Mouse (Mus musculus) embryonic facial prominence, embryonic 14.5 days (tissue): ENCODE measurements at regions not wholly inside any gene's neighbourhood (a gene's known extent, or its start where the extent isn't known, plus 50 kb on each side); places are given as distances from the start of the nearest gene placed in this dataset. TPM values are rescaled to one million over a fixed set of nuclear protein-coding genes. Genes with fewer than 3 reads are reported as not detected.

ENCODE experiments used
- ATAC-seq: fragments of 200-750 bp; cut with Nextera tagmentation; 2 replicates; pipeline ENCODE4 v1.8.0; 2017; ENCODE audit warnings: low read depth, moderate number of reproducible peaks, moderate TSS enrichment
- DNase-seq: peaks from one replicate; pipeline ENCODE4 v3.0.0-alpha.2; 2015; ENCODE audit warnings: low spot score
- H3K27ac ChIP-seq: fragments of 300-500 bp; sonication (generic); replicated peaks from 2 replicates; pipeline ENCODE4 v1.5.1; 2014; ENCODE audit warnings: low read depth, mild to moderate bottlenecking, low read length, moderate library complexity
- H3K27me3 ChIP-seq: fragments of 300-500 bp; sonication (generic); replicated peaks from 2 replicates; pipeline ENCODE4 v1.6.1; 2014; ENCODE audit warnings: low read length; ENCODE audit not compliant: control insufficient read depth, insufficient read depth
- H3K36me3 ChIP-seq: fragments of 300-500 bp; sonication (generic); 2 replicates; pipeline ENCODE4 v1.6.1; 2014; ENCODE audit warnings: low read length, mixed read lengths; ENCODE audit not compliant: control insufficient read depth, insufficient read depth
- H3K4me1 ChIP-seq: fragments of 300-500 bp; sonication (generic); 2 replicates; pipeline ENCODE4 v1.6.1; 2014; ENCODE audit warnings: antibody characterized with exemption, low read length; ENCODE audit not compliant: control insufficient read depth, insufficient read depth
- H3K4me2 ChIP-seq: fragments of 300-500 bp; sonication (generic); 2 replicates; pipeline ENCODE4 v1.6.1; 2014; ENCODE audit warnings: low read depth, mild to moderate bottlenecking, low read length, moderate library complexity, mixed read lengths
- H3K4me3 ChIP-seq: fragments of 300-500 bp; sonication (generic); 2 replicates; pipeline ENCODE4 v1.5.1; 2014; ENCODE audit warnings: low read depth, mild to moderate bottlenecking, low read length
- H3K9ac ChIP-seq: fragments of 300-500 bp; sonication (generic); 2 replicates; pipeline ENCODE4 v1.6.1; 2014; ENCODE audit warnings: low read depth, mild to moderate bottlenecking, low read length, moderate library complexity, mixed read lengths
- H3K9me3 ChIP-seq: fragments of 300-500 bp; sonication (generic); 2 replicates; pipeline ENCODE4 v1.6.1; 2016; ENCODE audit warnings: low read length; ENCODE audit not compliant: control insufficient read depth
- WGBS: fragments of 180-500 bp; shearing (Covaris S2); extraction: QIAGEN DNeasy Blood & Tissue Kit; methylation state at CpG from one replicate; pipeline ENCODE4 v1.1.7; 2014; 5-methylcytosine and 5-hydroxymethylcytosine counted together
- microRNA-seq: library from miRNA; unstranded; fragments of <30 nt; microRNA quantifications from one replicate; pipeline ENCODE4, GENCODE M21; 2016; ENCODE audit warnings: borderline number of aligned reads

- Histone ChIP-seq H3K27ac (no peak overlapping the region), H3K4me1 (no peaks in the 10 kb centered on the region), H3K36me3 (no peaks in the 10 kb centered on the region), H3K4me3 (no peak overlapping the region), H3K4me2 (no peak overlapping the region), H3K27me3 (no peaks in the 10 kb centered on the region), H3K9me3 (no peaks in the 10 kb centered on the region), H3K9ac (no peak overlapping the region)
- ATAC-seq (no peak), DNase-seq (no peak)
- 86% methylated on average over 1 of the region's 1 CpGs for WGBS
Measured at GRCm38 (mm10) chr11:64925970-64926369, 52.9 kb upstream of the Elac2 start.

Small RNAs in the stretch of these regions (microRNA-seq; reads per million reads assigned to microRNA genes)
- gene Gm24275: not detected
